Mouse (Mus musculus) left cerebral cortex, adult 11 months (tissue): ENCODE measurements around the gene Zfp592.
A peak's percentile ranks its signal among the peaks of the same experiment; 100 is the strongest.

Experiments
- DNase-seq: peaks from one replicate; pipeline ENCODE4 v3.0.0; 2022; ENCODE audit warnings: low spot score

The Zfp592 gene

GRCm38 (mm10) chr7:80993834-80994662 is 567 bp downstream of the Zfp592 start:
- no peak for DNase-seq

DNA sequence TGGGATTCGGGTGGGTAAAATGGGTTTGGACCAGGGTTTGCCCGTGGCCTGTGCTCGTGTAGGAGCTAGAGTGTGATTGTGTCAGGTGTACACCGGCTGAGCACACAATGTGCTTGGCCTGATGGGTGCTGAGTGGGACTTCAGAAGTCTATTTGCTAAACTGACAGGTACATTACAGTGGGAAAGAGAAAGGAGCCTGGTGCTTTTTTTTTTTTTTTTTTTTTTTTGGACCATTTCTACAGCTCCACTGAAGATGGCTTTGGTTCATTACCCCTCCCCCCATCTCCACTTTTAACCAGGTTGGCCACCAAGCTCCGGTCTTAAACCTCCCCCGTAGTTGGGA is 1.2 kb downstream of the Zfp592 start:
- no peak for DNase-seq

- DNase-seq = no peak
Observed at GRCm38 (mm10) chr7:80995266-80996146, 2.0 kb downstream of the Zfp592 start.

DNA sequence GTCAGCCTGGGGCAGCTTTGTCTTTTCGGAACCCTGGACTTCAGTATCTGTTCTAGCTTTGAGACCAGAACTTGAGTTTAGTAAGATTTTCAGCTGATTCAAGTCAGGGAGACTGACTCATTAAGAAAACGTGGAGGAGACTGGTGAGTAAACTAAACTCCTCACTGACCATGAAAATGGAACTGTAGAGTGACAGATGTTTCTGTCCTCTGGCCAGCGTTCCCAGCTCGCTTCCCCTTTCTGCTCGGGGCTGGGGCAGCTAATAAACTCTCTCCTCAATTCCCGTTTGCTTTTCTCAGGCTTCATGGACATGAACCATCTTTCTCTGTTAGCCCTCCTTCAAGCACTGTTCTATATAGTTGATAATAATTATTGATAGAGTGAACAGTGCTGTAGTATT is 4.3 kb downstream of the Zfp592 start:
- no peak for DNase-seq

DNA sequence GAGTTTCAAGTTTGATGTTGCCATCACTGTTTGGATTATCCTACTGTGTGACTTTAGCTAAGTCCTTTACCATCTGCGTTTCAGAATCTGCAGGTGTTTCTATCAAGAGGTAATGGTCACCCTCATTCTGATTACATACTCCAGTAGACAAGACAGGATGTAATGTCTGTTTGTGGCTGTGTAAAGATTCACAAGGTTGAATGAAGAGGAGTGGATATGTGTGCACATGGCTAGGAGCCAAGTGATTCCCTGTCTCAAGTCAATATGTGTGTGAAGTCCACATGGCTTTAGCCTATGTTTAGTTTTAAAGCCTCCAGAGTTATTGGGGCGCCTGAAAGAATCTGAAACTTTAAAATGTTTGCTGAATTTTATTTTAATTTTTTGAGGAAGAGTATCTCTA is 6.1 kb downstream of the Zfp592 start:
- no peak for DNase-seq

DNA sequence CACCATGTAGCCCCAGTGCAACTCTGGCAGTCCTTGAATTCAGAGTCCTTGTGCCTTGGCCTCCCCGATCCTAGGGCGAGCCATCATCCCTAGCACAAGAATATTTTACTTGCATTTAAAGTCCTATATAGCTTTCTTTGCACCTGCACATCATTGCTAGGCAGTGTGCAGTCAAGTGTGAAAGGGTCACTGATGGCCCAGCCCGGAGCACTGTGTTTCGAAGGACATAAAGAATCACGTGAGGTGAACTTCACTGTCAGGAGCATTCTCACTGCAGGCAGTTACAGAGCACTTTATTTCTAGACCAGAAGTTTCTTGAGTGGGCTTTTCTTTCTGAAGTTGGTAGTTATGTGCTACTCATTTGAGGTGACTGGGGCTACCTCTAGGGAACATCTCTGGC is 8.4 kb downstream of the Zfp592 start:
- no peak for DNase-seq

DNA sequence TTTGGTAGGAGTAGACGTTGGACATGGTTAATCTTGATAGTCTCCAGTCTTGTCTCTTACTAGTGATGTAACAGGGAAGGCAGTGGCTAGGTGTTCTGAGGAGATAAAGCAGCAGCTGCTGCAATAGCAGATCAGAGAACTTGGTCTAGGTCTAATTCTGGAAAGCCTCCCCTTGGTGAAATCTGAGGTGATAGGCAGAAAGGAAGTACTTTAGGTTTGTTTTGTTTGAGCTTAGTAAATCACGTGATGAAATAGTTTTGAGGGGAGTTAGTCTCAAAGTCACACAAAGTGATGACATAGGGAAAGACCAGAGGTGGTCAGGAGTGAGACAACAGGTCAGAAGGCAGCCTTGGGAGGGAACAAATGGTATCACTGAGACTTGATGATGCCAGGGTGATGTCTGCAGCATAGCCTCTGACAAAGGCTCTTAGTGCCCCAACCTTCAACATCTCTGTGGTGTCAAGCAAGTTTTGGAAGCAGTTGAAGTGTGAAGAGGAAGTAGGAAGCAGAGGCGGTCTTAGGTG is 11.1 kb downstream of the Zfp592 start:
- DNase-seq = no peak

DNA sequence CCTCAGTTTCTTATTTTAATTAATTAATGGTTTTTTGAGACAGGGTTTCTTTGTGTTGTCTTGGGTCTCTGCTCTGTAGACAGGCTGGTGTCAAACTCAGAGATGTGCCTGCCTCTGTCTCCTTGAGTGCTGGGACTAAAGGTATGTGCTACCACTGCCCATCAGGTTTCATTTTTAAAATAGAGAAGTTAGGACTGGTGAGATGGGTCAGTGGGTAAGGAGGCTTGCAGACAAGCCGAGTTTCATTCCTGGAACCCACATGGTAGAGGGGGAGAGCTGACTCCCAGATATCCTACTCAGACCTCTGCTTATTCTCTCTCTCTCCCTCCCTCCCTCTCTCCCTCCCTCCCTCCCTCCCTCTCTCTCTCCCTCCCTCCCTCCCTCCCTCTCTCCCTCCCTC is 12.5 kb downstream of the Zfp592 start:
- DNase-seq = no peak

- no peak for DNase-seq
Observed at GRCm38 (mm10) chr7:81008285-81008684, 14.8 kb downstream of the Zfp592 start.

DNA sequence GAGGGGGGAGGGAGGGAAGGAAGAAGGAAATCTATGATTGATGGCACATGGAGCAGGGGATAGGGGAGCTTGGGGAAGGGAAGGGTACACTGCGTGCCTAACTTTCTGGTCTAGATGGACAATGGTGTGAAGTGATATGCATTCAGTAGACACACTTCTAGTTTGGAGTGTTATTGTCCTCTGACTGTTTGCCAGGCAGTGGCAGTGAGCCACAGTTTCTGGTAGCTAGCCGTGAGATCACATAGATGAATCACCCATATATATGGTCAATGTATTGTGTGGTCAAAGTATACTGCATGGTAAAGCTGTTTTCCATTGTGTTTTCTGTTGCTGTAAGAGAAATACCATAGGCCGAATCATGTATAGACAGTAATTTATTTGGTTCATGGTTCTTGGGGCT is 18.1 kb downstream of the Zfp592 start:
- DNase-seq = no peak

- DNase-seq = no peak
Observed at GRCm38 (mm10) chr7:81020307-81020706, 26.8 kb downstream of the Zfp592 start.

GRCm38 (mm10) chr7:81022731-81023130 is 29.2 kb downstream of the Zfp592 start:
- no peak for DNase-seq

DNA sequence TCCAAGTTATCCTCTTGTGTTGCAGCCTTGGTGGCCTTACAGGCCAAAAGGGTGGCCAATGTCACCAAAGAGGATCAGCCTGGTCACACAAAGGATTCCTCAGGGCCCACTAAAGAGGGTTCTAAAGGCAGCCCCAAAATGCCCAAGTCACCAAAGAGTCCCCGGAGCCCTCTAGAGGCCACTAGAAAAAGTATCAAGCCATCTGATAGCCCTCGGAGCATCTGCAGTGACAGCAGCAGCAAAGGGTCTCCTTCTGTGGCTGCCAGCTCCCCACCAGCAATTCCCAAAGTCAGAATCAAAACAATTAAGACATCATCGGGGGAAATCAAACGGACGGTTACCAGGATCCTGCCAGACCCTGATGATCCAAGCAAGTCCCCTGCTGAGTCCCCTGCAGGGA is 30.6 kb downstream of the Zfp592 start:
- DNase-seq = no peak

DNA sequence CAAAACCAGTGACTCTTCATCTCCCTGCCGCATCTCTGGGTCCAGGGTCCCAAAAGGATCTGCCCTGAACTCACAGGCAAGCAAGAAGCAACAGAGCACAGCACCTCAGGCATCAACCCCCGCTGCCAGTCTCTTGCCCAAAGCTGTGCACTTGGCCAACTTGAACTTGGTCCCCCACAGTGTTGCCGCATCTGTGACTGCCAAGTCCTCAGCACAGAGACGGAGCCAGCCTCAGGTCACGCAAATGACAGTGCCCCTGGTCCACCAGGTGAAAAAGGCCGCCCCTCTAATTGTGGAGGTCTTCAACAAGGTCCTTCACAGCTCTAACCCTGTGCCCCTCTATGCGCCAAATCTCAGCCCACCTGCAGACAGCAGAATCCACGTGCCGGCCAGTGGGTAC is 31.2 kb downstream of the Zfp592 start:
- no peak for DNase-seq

DNA sequence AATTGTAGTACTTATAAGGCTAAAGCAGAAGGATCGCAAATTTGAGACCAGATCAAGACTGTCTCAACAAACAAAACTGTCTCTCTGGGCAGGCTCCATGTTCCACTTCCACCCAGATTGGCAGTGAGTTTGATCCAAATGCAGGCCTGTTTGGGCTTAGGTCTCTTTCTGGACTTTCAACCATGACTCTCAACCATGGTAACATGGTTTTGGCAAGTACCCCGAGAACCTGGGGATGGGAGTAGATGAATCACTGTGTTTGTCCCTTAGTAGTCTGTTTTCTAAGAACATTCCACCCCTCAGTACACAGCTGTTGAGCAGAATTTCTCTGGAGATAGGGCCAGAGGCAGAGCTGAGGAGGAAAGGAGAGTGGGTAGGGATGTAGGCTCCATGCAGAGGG is 32.3 kb downstream of the Zfp592 start:
- no peak for DNase-seq

DNA sequence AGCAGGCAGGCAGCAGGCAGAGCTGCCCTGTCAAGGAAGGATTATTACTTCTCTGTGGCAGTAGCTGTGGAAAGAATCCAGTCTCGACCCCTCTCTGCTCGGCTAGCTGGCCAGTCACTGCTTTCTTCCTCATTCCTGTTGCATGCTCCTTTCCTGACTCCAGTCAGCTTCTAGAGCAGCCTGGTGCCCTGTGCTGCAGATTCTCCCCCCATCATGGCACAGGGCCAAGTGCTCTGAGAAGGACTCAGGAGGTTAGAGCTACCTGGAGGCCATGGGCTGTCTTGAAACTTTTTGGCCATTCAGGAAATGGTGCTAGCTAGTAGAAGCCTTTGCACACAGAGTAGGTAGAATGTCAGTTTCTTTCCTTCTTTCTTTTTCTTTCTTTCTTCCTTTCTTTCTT is 46.2 kb downstream of the Zfp592 start:
- DNase-seq = no peak

DNA sequence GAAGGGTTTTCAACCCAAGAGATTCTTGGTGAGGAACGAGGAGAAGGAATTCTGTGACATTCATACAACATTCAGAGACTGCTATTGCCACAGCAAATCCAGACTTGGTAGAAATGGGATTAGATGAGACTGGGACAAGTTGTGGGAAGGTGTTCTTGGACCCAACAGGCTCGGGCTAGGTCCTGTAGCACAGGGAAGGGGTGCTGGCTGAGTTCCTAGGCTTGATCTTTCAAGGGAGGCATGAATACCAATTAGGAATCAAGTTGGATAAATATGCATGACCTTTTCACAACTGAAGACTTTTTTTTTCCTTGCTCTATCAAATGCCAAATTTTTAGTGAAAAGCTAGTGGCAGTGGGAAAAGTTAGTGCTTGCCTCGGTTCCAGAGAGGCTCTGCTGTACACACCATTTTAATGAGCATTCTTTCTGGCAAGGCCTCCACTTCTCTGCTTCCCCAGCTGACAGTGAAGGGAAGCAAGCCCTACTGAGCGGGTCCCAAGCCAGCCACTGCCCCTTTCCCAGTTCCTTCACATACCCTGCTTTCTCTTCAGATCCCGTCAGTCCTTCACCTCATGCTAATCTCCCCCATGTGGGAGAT is 49.6 kb downstream of the Zfp592 start:
- peak; percentile 18 for DNase-seq

GRCm38 (mm10) chr7:81047847-81048246 is 54.4 kb downstream of the Zfp592 start:
- DNase-seq = no peak

DNA sequence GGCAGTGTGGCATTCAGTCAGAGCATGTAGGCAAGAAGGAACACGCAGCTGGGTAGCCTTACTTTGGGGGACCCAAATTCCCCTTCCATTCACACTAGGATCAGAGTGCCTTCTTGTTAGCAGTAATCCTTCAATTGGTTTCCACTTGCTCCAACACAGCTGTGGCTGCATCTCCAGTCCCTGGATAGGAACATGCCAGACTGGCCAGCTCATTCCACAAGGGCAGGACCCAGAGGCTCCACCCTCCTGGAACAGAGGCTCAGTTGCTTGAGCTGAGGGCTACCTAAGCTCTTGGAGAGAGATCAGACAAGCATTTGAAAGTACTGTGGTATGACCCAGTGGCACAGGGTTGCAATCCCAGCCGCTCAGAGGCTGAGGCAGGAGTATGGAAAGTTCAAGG is 55.0 kb downstream of the Zfp592 start:
- no peak for DNase-seq

- DNase-seq = no peak
Observed at GRCm38 (mm10) chr7:81049966-81050365, 56.5 kb downstream of the Zfp592 start.

GRCm38 (mm10) chr7:81055709-81056370 is 62.4 kb downstream of the Zfp592 start:
- DNase-seq = no peak

DNA sequence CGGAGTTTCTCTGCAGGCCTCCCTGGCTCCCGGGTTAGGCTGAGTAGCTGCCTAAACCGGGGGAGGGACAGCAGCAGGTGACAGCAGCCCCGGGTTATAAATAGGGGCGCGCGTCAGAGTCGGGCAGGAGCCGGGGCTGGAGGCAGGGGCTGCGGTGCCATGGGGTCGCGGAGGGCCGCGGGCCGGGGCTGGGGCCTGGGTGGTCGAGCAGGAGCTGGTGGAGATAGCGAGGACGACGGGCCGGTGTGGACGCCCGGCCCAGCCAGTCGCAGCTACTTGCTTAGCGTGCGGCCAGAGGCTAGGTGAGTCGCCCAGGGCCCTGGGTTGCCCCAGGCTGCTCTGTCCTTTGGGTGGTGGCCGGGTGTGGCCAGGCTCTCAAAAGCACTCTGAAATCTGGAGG is 64.0 kb downstream of the Zfp592 start, which contains the start of gene Alpk3:
Alpk3 (plus strand) TSS at position 130 of the 400 bp plus-strand sequence.
- DNase-seq = no peak
